Mouse (Mus musculus) kidney, postnatal 4 days (tissue): ENCODE results near the gene 5730409E04Rik.

ENCODE experiments used
- DNase-seq, 2 experiments: peaks; one replicate each; pipeline ENCODE4 v3.0.0; 2021; ENCODE audit warnings: mixed read lengths in 2 of 2

The 5730409E04Rik gene

DNA sequence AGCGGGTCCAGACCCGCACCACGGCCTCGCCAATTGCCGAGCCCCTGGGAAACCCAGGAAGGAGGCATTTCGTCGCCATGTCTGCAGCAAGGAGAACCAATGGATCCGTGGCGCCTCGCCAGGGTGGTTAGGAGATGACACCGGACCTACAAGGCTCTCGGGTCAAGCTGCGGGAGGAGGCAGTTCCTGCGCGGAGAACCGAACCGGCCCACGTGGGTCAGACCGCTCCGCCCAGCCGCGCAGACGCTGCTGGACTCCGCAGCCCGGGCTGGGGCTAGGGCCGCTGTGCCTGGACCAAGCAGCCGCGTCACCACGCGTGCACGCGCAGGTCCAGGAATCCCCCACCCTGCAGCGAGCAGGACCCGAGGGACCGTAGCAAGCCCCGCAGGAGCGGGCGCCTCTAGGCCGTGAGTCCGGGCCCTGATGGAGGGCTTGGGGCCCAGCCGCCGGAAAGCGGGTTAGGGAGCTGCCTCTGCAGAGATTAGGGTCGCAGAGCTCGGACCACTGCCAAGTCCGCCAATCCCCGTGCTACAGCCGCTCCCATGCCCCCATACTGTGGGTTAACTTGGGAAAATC lies at the start of gene 5730409E04Rik:
TSS of gene 5730409E04Rik (plus strand) at position 213 of the 576 bp plus-strand sequence.
- peak; percentile 82 to 88 for DNase-seq

DNA sequence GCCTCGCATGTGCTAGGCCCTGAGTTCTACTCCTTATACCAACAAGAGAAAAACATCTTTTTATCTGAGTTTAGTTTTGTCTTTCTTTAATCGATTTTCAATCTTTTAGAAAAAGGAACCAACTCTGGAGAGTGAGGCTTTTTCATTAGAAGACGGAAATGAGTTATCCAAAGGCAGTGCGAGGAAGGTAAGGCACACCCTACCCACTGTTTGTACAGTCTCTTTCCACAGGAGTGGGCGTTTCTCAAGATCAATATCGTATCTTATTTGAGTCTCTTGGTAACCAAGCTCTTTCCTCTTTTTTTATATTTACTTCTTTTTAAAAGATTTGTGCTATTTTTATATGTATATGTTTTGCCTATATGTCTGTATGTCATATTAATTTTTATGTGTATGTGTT lies 45.8 kb upstream of the 5730409E04Rik start:
- no peak for DNase-seq

- DNase-seq: peak; percentile 18 to 34
Measured at GRCm38 (mm10) chr4:126567243-126567642, 42.4 kb upstream of the 5730409E04Rik start.

- DNase-seq: no peak
Measured at GRCm38 (mm10) chr4:126569783-126570182, 39.8 kb upstream of the 5730409E04Rik start.

DNA sequence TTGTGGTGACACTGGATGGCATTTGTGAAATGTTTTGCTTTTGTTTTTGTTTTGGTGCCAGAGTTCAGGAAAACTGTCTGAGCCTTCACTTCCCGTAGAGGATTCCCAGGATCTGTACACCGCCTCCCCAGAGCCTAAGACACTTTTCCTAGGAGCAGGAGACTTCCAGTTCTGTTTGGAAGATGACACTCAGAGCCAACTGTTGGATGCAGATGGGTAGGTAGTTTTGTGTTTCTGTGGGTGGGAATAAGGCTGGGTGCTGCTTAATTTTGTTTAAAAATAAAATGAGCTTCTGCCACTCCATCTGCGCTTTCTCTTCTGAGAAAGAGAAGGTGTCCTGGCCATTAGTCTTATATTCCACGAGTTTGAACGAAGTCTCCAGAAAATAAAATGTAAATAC lies 33.3 kb upstream of the 5730409E04Rik start:
- no peak for DNase-seq

DNA sequence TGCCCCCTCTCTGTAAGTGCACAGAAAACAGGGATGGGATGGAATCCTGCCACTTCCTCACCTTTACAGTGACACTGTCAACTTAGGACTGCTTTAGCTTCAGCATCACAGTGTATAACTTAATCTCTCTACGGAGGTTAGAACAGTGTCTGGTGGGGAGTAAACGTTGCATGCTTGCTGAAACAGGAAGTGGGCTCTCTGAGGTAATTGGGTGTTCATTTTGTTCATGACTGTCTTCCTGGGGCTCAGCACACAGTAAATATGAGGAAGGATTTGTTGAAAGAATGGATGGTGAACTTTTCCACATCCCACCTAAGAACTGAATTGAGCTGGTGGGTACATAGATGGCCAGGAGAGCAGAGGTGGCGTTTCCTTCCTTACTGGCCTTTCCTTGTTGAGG lies 31.7 kb upstream of the 5730409E04Rik start:
- DNase-seq: no peak

DNA sequence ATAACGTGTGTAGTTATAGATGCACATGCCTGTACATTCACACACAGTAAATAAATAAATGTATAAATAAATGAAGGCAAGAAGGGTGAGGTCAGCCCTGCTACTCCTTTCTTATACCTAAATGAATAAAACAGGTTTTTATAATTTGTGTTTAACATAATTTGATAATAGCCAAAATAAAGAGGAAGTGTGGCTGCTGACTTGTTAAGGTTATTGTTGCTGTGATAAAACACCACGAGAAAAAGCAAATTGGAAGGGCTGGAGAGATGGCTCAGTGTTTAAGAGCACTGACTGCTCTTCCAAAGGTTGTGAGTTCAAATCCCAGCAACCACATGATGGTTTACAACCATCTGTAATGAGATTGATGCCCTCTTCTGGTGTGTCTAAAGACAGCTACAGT lies 30.5 kb upstream of the 5730409E04Rik start:
- no peak for DNase-seq

- no peak for DNase-seq
Measured at GRCm38 (mm10) chr4:126585739-126586138, 23.9 kb upstream of the 5730409E04Rik start.

DNA sequence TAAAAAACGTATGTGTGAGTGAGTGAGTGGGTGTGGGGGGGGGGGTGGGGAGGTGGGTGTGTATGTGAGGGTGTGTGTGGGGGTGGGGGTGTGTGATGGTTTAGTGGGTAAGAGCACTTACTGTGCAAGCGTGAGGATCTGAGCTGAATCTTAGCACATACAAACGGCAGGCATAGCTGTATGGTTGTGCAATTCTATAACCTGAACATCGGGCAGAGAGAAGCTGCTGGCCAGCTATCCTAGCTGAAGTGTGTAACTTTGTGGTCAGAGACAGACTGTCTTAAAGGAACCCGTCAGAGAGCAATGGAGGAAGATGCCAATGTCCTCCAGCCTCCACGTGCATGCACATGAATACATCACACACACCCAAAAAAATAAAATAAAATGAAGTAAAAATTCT lies 17.6 kb upstream of the 5730409E04Rik start:
- no peak for DNase-seq

- DNase-seq: peak; percentile 77 to 80
Measured at GRCm38 (mm10) chr4:126599971-126600754, 9.5 kb upstream of the 5730409E04Rik start.

DNA sequence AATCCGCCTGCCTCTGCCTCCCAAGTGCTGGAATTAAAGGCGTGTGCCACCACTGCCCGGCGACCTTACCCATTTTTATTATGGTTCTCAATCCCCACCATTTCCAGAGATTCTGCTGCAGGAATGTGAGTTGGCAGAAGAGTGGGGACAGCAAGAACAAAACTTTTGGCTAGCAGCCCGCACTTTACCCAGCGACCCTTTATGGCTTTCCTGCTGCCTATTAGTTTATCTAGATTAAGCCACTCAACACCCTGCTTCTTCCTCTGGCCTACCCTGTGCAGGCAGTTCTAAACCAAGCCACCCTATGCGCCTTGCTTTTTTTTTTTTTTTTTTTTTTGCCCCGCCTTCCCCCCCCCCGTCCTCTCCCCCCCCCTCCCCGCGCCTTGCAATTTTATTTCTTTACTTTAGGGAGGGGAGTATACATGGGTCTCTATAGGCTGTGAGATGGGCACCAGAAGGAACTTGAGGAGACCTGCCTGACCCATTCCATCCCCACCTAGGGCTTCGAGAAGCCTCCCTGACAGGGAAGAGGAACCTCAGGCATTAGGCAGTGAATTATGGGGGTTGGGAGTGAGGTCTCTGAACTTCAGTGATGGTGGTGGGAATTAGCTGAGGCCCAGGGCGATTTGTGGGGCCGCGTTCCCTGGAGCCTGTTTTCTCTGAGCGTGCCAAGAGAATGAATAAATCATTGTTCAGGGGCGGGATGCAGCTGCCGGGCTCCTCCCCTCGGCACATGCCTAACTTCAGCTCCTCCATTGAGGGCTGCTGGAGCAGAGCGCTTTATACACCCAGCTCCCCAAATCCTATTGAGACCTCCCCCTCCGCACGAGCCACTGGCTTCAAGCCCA lies 7.8 kb upstream of the 5730409E04Rik start:
- peak; percentile 66 to 79 for DNase-seq

- no peak for DNase-seq
Measured at GRCm38 (mm10) chr4:126602445-126602762, 7.2 kb upstream of the 5730409E04Rik start.

- DNase-seq: no peak
Measured at GRCm38 (mm10) chr4:126604141-126604540, 5.5 kb upstream of the 5730409E04Rik start.

GRCm38 (mm10) chr4:126605751-126606150 lies 3.9 kb upstream of the 5730409E04Rik start:
- no peak for DNase-seq

GRCm38 (mm10) chr4:126611991-126612390 lies 2.4 kb downstream of the 5730409E04Rik start:
- DNase-seq: no peak

DNA sequence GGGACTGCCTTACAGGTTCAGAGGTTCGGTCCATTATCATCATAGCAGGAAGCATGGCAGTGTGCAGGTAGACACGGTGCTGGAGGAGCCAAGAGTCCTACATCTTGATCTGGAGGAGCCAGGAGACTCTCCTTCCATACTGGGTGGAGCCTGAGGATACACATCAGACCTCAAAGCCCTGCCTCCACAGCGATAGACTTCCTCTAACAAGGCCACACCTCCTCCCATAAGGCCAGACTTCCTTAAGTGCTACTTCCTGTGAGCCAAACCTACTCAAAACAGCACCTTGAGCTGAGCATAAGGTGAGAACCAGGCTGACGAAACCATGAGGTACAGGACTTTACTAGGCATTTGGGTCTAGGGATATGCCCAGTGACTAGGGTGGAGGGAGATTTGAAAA lies 6.7 kb downstream of the 5730409E04Rik start:
- no peak for DNase-seq

- DNase-seq: peak; percentile 20 to 32
Measured at GRCm38 (mm10) chr4:126619691-126620330, 10.2 kb downstream of the 5730409E04Rik start.

DNA sequence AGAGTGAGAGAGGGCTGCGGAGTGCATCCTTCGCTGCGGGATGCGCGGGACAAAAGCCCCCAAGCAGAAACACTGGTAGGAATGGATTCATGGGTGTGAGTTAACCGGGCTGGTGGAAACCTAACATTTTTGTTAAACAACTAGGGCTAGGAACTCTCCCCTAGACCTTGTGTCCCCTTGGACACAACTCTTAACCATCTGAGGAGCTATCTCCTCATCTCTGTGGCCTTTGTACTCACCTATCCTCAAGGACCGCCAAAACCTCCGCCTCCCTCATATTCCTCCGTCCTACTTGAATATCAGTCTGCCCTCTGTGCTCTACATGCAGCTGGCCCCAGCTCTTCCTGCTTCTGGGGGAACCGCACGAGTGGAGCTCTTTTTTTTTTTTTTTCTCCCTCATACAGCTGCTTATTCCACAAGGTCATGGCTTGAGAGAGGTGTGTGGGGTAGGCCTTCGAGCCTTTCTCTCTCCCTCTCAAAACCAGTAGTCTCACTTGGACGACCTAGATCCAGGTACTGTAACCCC lies 10.8 kb downstream of the 5730409E04Rik start:
- no peak for DNase-seq

DNA sequence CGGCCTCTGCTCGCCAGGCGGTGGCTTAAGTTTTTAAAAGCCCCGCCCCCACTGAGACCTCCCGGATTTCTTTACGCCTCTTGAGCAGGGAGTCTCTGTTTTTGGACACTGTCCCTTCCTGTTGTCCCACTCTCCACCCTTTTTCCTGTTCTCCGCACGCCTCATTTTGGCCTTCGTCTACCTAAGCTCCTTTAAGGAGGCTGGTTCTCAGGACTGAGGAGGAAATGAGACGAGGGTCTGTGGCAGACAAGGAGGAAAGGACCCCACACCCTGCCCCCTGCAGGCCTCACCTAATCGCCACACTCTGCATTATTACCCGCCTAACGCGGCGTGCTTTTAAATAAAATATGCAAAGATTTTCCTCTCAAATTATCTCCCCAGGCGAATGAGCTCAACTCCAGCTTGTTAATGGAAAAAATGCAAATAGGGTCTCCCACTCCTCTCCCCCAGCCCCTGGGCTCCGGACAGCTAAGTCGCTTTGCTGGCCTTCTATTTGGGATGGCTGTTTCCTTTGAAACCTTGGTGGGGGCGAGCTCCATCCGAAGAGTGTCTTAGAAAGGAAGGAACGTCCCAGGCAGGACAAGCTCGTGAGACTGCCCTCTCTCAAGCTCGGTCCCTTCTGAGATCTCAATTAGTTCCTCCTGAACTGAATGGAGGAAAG lies 17.5 kb downstream of the 5730409E04Rik start:
- DNase-seq: peak; percentile 57 to 65

DNA sequence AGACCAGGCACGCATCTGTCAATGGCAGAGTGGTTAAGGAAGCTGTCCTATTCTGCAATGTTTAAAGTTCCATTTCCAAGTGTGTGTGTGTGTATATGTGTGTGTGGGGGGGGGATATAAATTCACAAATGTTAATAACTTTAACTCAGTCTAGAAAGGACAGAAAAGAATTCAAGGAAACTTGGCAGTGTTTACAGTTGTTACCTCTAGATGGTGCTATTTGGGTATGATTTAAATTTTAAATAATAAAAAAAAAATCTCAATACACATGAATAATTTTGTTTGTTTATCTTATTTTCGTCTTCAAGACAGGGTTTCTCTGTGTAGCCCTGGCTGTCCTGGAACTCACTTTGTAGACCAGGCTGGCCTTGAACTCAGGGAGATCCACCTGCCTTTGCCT lies 22.3 kb downstream of the 5730409E04Rik start:
- no peak for DNase-seq

- no peak for DNase-seq
Measured at GRCm38 (mm10) chr4:126632668-126633067, 23.1 kb downstream of the 5730409E04Rik start.

DNA sequence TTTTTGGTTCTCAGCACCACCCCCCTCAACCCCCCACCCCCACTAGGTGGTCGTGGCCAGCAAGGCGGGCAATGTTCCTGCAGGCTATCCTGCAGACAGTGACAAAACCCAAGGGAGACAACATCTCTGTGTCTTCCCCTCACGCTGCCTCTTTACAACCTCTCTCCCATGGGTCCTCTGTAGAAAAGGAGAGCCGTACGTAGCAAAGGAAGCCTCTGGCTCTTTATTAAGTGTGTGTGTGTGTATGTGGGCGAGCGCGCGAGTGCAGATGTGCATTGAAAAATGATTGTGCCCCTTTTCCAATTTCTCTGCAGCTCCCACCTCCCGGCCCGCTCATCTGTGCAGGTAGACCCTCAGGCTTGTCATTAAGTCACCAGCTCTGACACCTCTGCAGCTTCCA lies 26.7 kb downstream of the 5730409E04Rik start:
- DNase-seq: no peak
